Mouse (Mus musculus) adrenal gland, postnatal 0 days (tissue): Measurements from ENCODE around the gene Crhr1. TPM values are rescaled to one million over a fixed set of nuclear protein-coding genes. Genes with fewer than 3 reads are reported as not detected.

Source experiments
- polyA plus RNA-seq: library from polyadenylated mRNA; unstranded; fragments of >200 nt; fragmentation: Nextera tagmentation; extraction: Ambion mirVana; gene quantifications from 2 replicates; pipeline ENCODE4 v1.2.1, GENCODE M21; 2015

The Crhr1 gene
- 0.36 TPM in 2 replicates for polyA plus RNA-seq

GRCm38 (mm10) chr11:104132580-104133441 is at the start of gene Crhr1:
Gene Crhr1 (plus strand): TSS chr11:104132855.

GRCm38 (mm10) chr11:104186135-104186836 is 53.6 kb downstream of the Crhr1 start, which contains the start of gene Sppl2c:
Gene Sppl2c (plus strand): TSS chr11:104186327.

Other genes starting within 250 kb of the Crhr1 start
- 38.8 and 49.9 TPM in 2 replicates for gene Nsf, start 178.8 kb upstream of the Crhr1 start, polyA plus RNA-seq
- gene Arf2, start 166.1 kb upstream of the Crhr1 start, polyA plus RNA-seq = 73.8 and 74.5 TPM in 2 replicates
- gene Sppl2c, start 53.5 kb downstream of the Crhr1 start, polyA plus RNA-seq = not detected in 2 replicates
- 44.0 and 90.9 TPM in 2 replicates for gene Mapt, start 98.5 kb downstream of the Crhr1 start, polyA plus RNA-seq